Mouse (Mus musculus) MEL (cell line): ENCODE data around the gene Fra10ac1. TPM values are rescaled to one million over a fixed set of nuclear protein-coding genes. Genes with fewer than 3 reads are reported as not detected.

Experiments used
- DNase-seq: peaks from one replicate; pipeline ENCODE4 v3.0.0; 2011; ENCODE audit warnings: low read depth, low spot score
- H3K27ac ChIP-seq: 2 replicates; pipeline ENCODE4 v1.5.1; 2012; ENCODE audit warnings: low read depth, mild to moderate bottlenecking, control low read depth, low read length, moderate library complexity; ENCODE audit not compliant: control insufficient read depth
- H3K27me3 ChIP-seq, 2 experiments: fragments of 150-350 bp in 1 of 2; sonication (generic) in 1 of 2; 2 replicates each; pipeline ENCODE4 v1.6.1; 2012; ENCODE audit warnings: low read length in 2 of 2, mild to moderate bottlenecking in 2 of 2, improper control_type of control experiment in 1 of 2, moderate library complexity in 1 of 2; ENCODE audit not compliant: insufficient read depth in 2 of 2, control insufficient read depth in 1 of 2
- H3K36me3 ChIP-seq, 2 experiments: 2 replicates each; pipeline ENCODE4 v1.6.1; 2012 to 2014; ENCODE audit warnings: low read length in 2 of 2, improper control_type of control experiment in 1 of 2, inconsistent platforms in 1 of 2, mild to moderate bottlenecking in 1 of 2; ENCODE audit not compliant: insufficient read depth in 2 of 2, control insufficient read depth in 1 of 2
- H3K4me1 ChIP-seq, 2 experiments: fragments of 150-350 bp in 1 of 2; sonication (generic) in 1 of 2; 2 replicates each; pipeline ENCODE4 v1.6.1; 2012; ENCODE audit warnings: low read length in 2 of 2, improper control_type of control experiment in 1 of 2, mild to moderate bottlenecking in 1 of 2; ENCODE audit not compliant: insufficient read depth in 2 of 2, control insufficient read depth in 1 of 2
- H3K4me3 ChIP-seq, 2 experiments: fragments of 150-350 bp in 1 of 2; sonication (generic) in 1 of 2; 2 replicates each; pipeline ENCODE4 v1.5.1; 2012; ENCODE audit warnings: low read depth in 2 of 2, low read length in 2 of 2, mild to moderate bottlenecking in 2 of 2, moderate library complexity in 2 of 2, control low read depth in 1 of 2, improper control_type of control experiment in 1 of 2; ENCODE audit not compliant: control insufficient read depth in 1 of 2, insufficient read depth in 1 of 2
- H3K79me2 ChIP-seq: 2 replicates; pipeline ENCODE4 v1.6.1; 2012; ENCODE audit warnings: mild to moderate bottlenecking, low read length, moderate library complexity; ENCODE audit not compliant: control insufficient read depth, poor library complexity, insufficient read depth
- H3K9ac ChIP-seq: 2 replicates; pipeline ENCODE4 v1.6.1; 2012; ENCODE audit warnings: low read depth, mild to moderate bottlenecking, control low read depth, low read length, moderate library complexity; ENCODE audit not compliant: control insufficient read depth, poor library complexity, severe bottlenecking
- H3K9me3 ChIP-seq: fragments of 150-350 bp; sonication (generic); replicated peaks from 2 replicates; pipeline ENCODE4 v1.6.1; 2012; ENCODE audit warnings: mild to moderate bottlenecking, low read length, improper control_type of control experiment, moderate library complexity; ENCODE audit not compliant: insufficient read depth
- CHD1 ChIP-seq: IDR thresholded peaks from 2 replicates; pipeline ENCODE4 v1.6.1; 2012; ENCODE audit warnings: low read depth, mild to moderate bottlenecking, inconsistent platforms, low read length, improper control_type of control experiment
- CHD2 ChIP-seq: IDR thresholded peaks from 2 replicates; pipeline ENCODE4 v1.6.1; 2011; ENCODE audit warnings: low read length, improper control_type of control experiment
- E2F4 ChIP-seq: IDR thresholded peaks from 2 replicates; pipeline ENCODE4 v1.6.1; 2011; ENCODE audit warnings: low read depth, low read length, improper control_type of control experiment, borderline replicate concordance
- ELF1 ChIP-seq: IDR thresholded peaks from 2 replicates; pipeline ENCODE4 v1.6.1; 2014; ENCODE audit warnings: low read depth, mild to moderate bottlenecking, inconsistent platforms, low read length, improper control_type of control experiment, moderate library complexity
- EP300 ChIP-seq, 2 experiments: IDR thresholded peaks; 2 replicates each; pipeline ENCODE4 v1.6.1; 2011; ENCODE audit warnings: improper control_type of control experiment in 2 of 2, low read length in 2 of 2, low read depth in 1 of 2, mild to moderate bottlenecking in 1 of 2
- ETS1 ChIP-seq: IDR thresholded peaks from 2 replicates; pipeline ENCODE4 v1.6.1; 2012; ENCODE audit warnings: low read depth, mild to moderate bottlenecking, inconsistent platforms, low read length, improper control_type of control experiment, moderate library complexity
- JUND ChIP-seq: IDR thresholded peaks from 2 replicates; pipeline ENCODE4 v1.6.1; 2011; ENCODE audit warnings: low read depth, mild to moderate bottlenecking, improper control_type of control experiment, low read length
- MYB ChIP-seq: IDR thresholded peaks from 2 replicates; pipeline ENCODE4 v1.6.1; 2011; ENCODE audit warnings: mild to moderate bottlenecking, low read depth, low read length, improper control_type of control experiment
- MYC ChIP-seq: IDR thresholded peaks from 2 replicates; pipeline ENCODE4 v1.6.1; 2011; ENCODE audit warnings: low read depth, mild to moderate bottlenecking, low read length, improper control_type of control experiment, moderate library complexity
- NRF1 ChIP-seq: IDR thresholded peaks from 2 replicates; pipeline ENCODE4 v1.6.1; 2014; ENCODE audit warnings: low read depth, mild to moderate bottlenecking, inconsistent platforms, low read length, improper control_type of control experiment, moderate library complexity; ENCODE audit not compliant: poor library complexity, insufficient read depth, severe bottlenecking
- RCOR1 ChIP-seq: IDR thresholded peaks from 2 replicates; pipeline ENCODE4 v1.6.1; 2012; ENCODE audit warnings: low read depth, mild to moderate bottlenecking, inconsistent platforms, low read length, improper control_type of control experiment
- SIN3A ChIP-seq: IDR thresholded peaks from 2 replicates; pipeline ENCODE4 v1.6.1; 2012; ENCODE audit warnings: low read length, improper control_type of control experiment, inconsistent platforms
- UBTF ChIP-seq: IDR thresholded peaks from 2 replicates; pipeline ENCODE4 v1.6.1; 2012; ENCODE audit warnings: low read depth, mild to moderate bottlenecking, inconsistent platforms, low read length, improper control_type of control experiment, moderate library complexity, borderline replicate concordance; ENCODE audit not compliant: insufficient read depth
- USF1 ChIP-seq: IDR thresholded peaks from 2 replicates; pipeline ENCODE4 v1.6.1; 2014; ENCODE audit warnings: low read depth, mild to moderate bottlenecking, inconsistent platforms, low read length, improper control_type of control experiment, moderate library complexity
- ZC3H11A ChIP-seq: IDR thresholded peaks from 2 replicates; pipeline ENCODE4 v1.6.1; 2012; ENCODE audit warnings: low read depth, mild to moderate bottlenecking, inconsistent platforms, low read length, improper control_type of control experiment
- ZMIZ1 ChIP-seq: IDR thresholded peaks from 2 replicates; pipeline ENCODE4 v1.6.1; 2012; ENCODE audit warnings: low read depth, mild to moderate bottlenecking, inconsistent platforms, low read length, improper control_type of control experiment, moderate library complexity
- polyA plus RNA-seq, 2 experiments: library from polyadenylated mRNA; stranded (reverse) in 1 of 2; unstranded in 1 of 2; fragments of >175 nt in 1 of 2; fragments of >200 nt in 1 of 2; gene quantifications; 2 replicates each; pipeline versions ENCODE4 v1.2.1 to v1.2.4; 2012; ENCODE audit warnings: low replicate concordance in 2 of 2, low read depth in 1 of 2; ENCODE audit not compliant: insufficient read length in 2 of 2, insufficient read depth in 1 of 2, missing spikeins in 1 of 2
- total RNA-seq: library from RNA; depleted of rRNA; stranded (reverse); fragments of 300-350 nt; gene quantifications from 2 replicates; pipeline ENCODE4 v1.2.3, GENCODE M21; 2012

The Fra10ac1 gene
- total and polyA plus RNA-seq, 3 experiments = 9.1 to 17.0 TPM; not detected in 1

DNA sequence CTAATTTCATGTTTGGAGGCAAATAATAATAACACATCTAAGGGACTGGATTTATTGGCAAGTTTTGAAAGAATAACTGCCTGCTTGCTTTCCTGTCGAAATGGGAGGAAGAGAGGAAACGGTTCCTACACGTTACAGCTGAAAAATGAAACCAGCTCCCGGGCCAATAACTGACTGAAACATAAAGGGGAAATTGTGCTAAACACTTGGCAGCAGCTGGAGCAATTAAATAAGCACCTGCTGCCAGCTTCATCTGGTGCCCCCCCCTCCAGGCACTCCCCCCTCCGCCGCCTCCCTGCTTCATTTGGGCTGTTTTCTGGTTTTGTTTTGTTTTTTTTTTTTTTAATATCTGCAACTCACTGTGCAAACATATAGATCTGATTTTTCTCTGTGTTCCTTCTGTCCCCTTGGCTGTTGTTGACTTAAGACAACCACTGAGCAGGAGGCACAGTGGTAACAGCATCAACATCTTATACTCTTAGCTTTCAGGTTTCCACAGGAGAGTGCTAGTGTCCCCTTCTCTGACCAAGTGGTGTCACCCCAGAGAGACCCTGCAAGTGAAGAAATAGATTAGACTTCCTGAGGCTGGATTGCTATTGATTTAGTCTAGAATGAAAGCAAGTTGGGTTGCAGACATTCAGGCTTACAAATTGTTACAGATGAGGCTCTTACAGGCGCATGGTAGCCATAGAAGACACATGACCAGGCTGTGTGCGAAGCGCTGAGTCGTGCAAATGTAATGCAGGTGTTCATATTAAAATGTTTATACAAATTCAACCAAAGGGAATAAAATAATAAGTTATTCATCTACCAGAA is 21.6 kb upstream of the Fra10ac1 start (continued):
- TF ChIP-seq SIN3A = no peak
- no peak for TF ChIP-seq NRF1
- no peak for TF ChIP-seq ELF1

DNA sequence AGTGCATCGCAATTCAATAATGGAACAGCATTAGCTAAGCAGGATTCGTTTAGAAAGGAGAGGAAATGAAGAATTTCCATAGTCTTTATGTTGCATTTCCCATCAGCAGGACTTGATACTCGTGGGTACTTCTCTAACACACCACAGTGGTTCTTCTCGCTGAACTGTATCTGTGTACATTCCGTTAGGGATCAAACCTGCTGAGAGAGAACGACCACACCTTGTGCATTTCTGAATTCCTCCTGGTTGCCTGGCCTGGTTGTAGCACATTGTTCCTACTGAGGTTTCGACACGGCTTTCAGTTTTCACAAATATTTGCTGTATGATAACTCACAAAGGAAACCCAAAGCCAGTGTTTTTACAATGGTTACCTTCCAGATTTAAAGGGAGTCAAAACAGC is 20.8 kb upstream of the Fra10ac1 start:
- H3K4me3 ChIP-seq = no peak overlapping the region
- no peak for TF ChIP-seq CHD2
- TF ChIP-seq ETS1 = no peak
- TF ChIP-seq ZC3H11A = no peak
- no peak for TF ChIP-seq EP300 (IDR thresholded peaks at IDR 0.05; ENCODE audit: low read depth in 1 of 2, low read length in 2 of 2)
- no peak for TF ChIP-seq MYB
- TF ChIP-seq, all 39 proteins: peak for 0
- H3K9me3 ChIP-seq = no peaks in the 10 kb centered on the region
- H3K79me2 ChIP-seq = no peaks in the 10 kb centered on the region
- DNase-seq = no peak
- H3K4me1 ChIP-seq = no peaks in the 10 kb centered on the region
- no peak overlapping the region for H3K9ac ChIP-seq
- H3K27ac ChIP-seq = no peak overlapping the region
- no peaks in the 10 kb centered on the region for H3K36me3 ChIP-seq
- peaks cover 0 to 2% of the 10 kb centered on the region in 2 experiments; a peak in 1 of 4 replicates for H3K27me3 ChIP-seq

DNA sequence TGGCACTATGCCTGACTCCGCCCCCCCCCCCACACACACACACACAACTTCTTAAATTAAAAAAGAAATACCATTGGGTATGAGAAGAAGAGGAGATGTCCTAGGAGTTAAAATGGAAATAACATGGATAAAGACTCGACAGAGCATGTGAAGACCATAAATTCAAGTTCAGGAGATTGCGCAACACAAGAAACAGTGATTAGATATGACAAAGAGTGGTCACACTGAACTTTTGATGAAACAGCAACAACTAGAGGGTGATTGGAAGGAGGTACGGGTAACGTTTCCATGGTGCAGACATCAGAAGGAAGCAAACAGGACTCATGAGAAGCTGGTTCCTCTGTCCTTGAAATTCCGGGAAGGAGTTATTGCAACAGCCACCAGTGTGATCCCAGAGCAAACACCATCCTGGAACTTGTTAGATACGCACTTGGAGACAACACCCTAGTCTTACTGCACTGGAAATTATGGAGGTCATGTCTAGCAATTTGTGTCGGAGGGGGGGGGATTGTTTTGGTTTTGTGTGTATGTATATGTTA is 18.4 kb upstream of the Fra10ac1 start:
- no peak overlapping the region for H3K27ac ChIP-seq
- TF ChIP-seq RCOR1 (no peak), EP300 (IDR thresholded peaks at IDR 0.05; ENCODE audit: low read depth in 1 of 2, low read length in 2 of 2) (no peak), UBTF (no peak), E2F4 (no peak), SIN3A (no peak), USF1 (no peak), ZMIZ1 (no peak), CHD1 (no peak), MYC (no peak), JUND (no peak)
- TF ChIP-seq, all 39 proteins: peak for 0
- H3K4me3 ChIP-seq = no peak overlapping the region
- DNase-seq = no peak
- H3K9me3 ChIP-seq = no peaks in the 10 kb centered on the region
- H3K79me2 ChIP-seq = no peaks in the 10 kb centered on the region
- H3K4me1 ChIP-seq = no peaks in the 10 kb centered on the region; a peak in 1 of 4 replicates
- no peaks in the 10 kb centered on the region for H3K36me3 ChIP-seq
- peaks cover 0 to 2% of the 10 kb centered on the region in 2 experiments; a peak in 1 of 4 replicates for H3K27me3 ChIP-seq
- H3K9ac ChIP-seq = no peak overlapping the region
